In the genomic region with DNA sequence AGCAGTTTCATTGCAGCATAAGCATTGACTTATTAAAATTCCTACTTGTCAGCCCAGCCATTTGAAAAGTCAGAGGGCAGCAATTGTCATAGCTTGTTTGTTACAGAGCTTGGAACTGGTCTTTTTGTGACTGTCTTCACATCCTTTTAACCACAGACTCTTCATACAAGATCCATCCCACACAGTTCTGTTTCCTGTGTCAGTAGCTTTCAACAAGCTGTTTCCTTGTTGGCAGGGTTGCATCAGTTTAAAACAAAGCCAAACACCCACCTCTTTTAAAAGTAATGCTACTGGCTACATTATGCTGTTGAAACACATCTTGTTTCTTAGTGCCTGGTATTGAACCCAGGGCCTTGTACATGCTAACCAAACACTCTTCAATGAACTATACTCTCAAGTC, we compare ENCODE assay signal across 9 mouse cellular contexts. TPM values are rescaled to one million over a fixed set of nuclear protein-coding genes. Genes with fewer than 3 reads are reported as not detected.
DNase-seq lines count a peak whose midpoint lies in the region; ATAC-seq and TF ChIP-seq lines count a peak whose summit lies in the region.
"Had no signal": no experiment of that assay in that cellular context is flagged by ENCODE, and none has a peak within 500 bp of the region (broad histone marks: within the 10 kb centered on the region; RNA-seq: fewer than 3 reads in every experiment).

No protein-coding gene starts in this region.

- TF ChIP-seq CTCF in left cerebral cortex, adult 2 months (IDR thresholded peaks at IDR 0.05), result no peak
- TF ChIP-seq CTCF in bone marrow macrophage, adult 2 months (IDR thresholded peaks at IDR 0.05; ENCODE audit: low read depth, low read length), result no peak

- no peak for DNase-seq in left cerebral cortex, adult 2 months (ENCODE audit: extremely low spot score in 1 of 2, low spot score in 2 of 2)
- no peak for DNase-seq in left cerebral cortex, adult 11 months (ENCODE audit: low spot score)
- no peak for DNase-seq in urinary bladder, adult 2 months (ENCODE audit: low spot score)
- no peak for DNase-seq in spleen, postnatal 4 days (ENCODE audit: low spot score in 2 of 2)
- no peak for DNase-seq in right cerebral cortex, postnatal 36 days (ENCODE audit: low spot score in 2 of 2)

- peak overlapping the region; percentile 77 for H3K27ac ChIP-seq in left cerebral cortex, adult 2 months
- peak overlapping the region; percentile 46 for H3K27ac ChIP-seq in bone marrow macrophage, adult 2 months (ENCODE audit: insufficient read depth, low read depth, low read length)
- peak overlapping the region; percentile 81 for H3K27ac ChIP-seq in heart, embryonic 11.5 days (ENCODE audit: low read depth, low read length)
- H3K27ac ChIP-seq: limb, embryonic 12.5 days had no signal

- H3K27me3 ChIP-seq in heart, embryonic 11.5 days (ENCODE audit: control insufficient read depth, insufficient read depth, low read length), result no peaks in the 10 kb centered on the region
- H3K27me3 ChIP-seq: limb, embryonic 12.5 days had no signal

- no peak overlapping the region for H3K4me2 ChIP-seq in heart, embryonic 11.5 days
- H3K4me2 ChIP-seq: limb, embryonic 12.5 days had no signal

- no peak for TF ChIP-seq POLR2A in bone marrow macrophage, adult 2 months (IDR thresholded peaks at IDR 0.05; ENCODE audit: borderline replicate concordance, low read depth, low read length)

- H3K4me3 ChIP-seq in left cerebral cortex, adult 2 months, result no peak overlapping the region
- no peak overlapping the region for H3K4me3 ChIP-seq in bone marrow macrophage, adult 2 months (ENCODE audit: insufficient read depth, low read length)
- no peak overlapping the region for H3K4me3 ChIP-seq in heart, embryonic 11.5 days (ENCODE audit: low read depth, low read length)
- H3K4me3 ChIP-seq: limb, embryonic 12.5 days had no signal

- 0 out of 2 replicates have a peak overlapping the region, but pooled peaks have one; percentile 22 for H3K9ac ChIP-seq in heart, embryonic 11.5 days (ENCODE audit: low read depth, low read length)
- H3K9ac ChIP-seq: limb, embryonic 12.5 days had no signal

- H3K36me3 ChIP-seq in heart, embryonic 11.5 days (ENCODE audit: control insufficient read depth, insufficient read depth, low read length), result no peaks in the 10 kb centered on the region
- H3K36me3 ChIP-seq: limb, embryonic 12.5 days had no signal

- no peak for ATAC-seq in heart, embryonic 11.5 days (replicated peaks; ENCODE audit: insufficient number of reproducible peaks, low FRiP score, low TSS enrichment)
- peak; percentile 51 for ATAC-seq in megakaryocyte, adult 5-6 weeks (ENCODE audit: poor library complexity, severe bottlenecking)

- intact Hi-C loops in left cerebral cortex, adult 2 months (cut with DNase I), result loop anchor here (1.0 to 2.0 kb wide), 2 partner anchors 13 to 77 kb away; partner anchors contain the start of gene Ranbp2

- peaks cover 39% of the 10 kb centered on the region for H3K4me1 ChIP-seq in bone marrow macrophage, adult 2 months (ENCODE audit: control insufficient read depth, insufficient read depth, low read length)
- peaks cover 45% of the 10 kb centered on the region for H3K4me1 ChIP-seq in heart, embryonic 11.5 days (ENCODE audit: control insufficient read depth, insufficient read depth, low read length)

- H3K9me3 ChIP-seq in heart, embryonic 11.5 days (replicated peaks; ENCODE audit: control insufficient read depth, low read length), result no peaks in the 10 kb centered on the region
- H3K9me3 ChIP-seq: limb, embryonic 12.5 days had no signal

RNA-seq across cellular contexts. Expression of gene Lims1, which starts 46.9 kb away (rescaled TPM):
- 10 to 100 TPM; 22.4 to 22.8 TPM for total RNA-seq in left cerebral cortex, adult 2 months (2021)
- 81.4 and 82.5 TPM in 2 replicates for polyA plus RNA-seq in bone marrow macrophage, adult 2 months (2012; ENCODE audit: insufficient read depth, insufficient read length, missing spikeins)
- 120 and 125 TPM in 2 replicates for polyA plus RNA-seq in heart, embryonic 11.5 days (2014; fragmentation: Nextera tagmentation; extraction: Ambion mirVana)
- 239 and 260 TPM in 2 replicates for total RNA-seq in megakaryocyte, adult 5-6 weeks (2015)
- 171 and 182 TPM in 2 replicates for total RNA-seq in megakaryocyte, adult 5-6 weeks (2017)
- 52.0 and 56.9 TPM in 2 replicates for polyA plus RNA-seq in urinary bladder, adult 2 months (2012; rRNA removed)
